Mouse (Mus musculus): ENCODE measurements around the gene Alk.

Gene Alk

DNA sequence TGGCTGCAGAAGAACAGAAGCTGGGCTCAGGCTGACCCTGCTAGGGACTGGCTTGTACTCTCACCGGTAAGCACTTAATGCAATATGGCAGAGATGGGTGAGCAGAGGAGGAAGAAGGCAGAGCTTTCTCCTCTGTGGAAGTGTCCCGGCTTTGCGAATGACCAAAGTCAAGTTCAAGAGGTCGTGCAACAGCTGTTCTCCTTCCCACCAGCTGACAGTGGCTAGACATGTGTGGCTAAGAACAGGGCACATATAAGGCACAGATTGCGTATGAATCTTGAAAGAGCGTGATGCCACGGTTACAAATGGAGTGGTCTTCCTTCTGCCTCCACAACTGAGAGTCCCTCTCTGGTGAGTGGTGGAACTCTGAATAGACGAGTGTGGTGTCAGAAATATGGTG, 625.3 kb downstream of the Alk start:
- DNase-seq (ENCODE audit: low spot score in 2 of 2): no peak

DNA sequence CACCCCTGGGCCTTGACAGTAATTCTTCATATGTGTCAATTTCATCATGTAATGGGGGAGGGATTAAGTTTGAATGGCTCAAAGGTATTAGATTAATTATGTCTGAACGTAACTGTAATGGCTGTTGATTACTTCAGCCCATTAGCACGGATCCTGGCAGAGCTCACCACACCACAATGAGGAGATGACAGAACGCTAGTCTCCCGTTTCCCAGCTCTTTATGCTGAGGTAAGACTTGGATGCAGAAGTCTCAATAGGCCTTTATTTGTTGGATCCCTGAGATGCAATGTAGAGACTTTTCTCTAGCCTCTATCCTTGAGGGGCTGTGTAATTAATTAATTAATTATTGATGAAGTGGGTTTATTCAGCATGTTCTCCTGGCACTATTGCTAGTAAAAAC, 627.8 kb downstream of the Alk start:
- DNase-seq (ENCODE audit: low spot score in 2 of 2): no peak

GRCm38 (mm10) chr17:71973704-71974103, 630.7 kb downstream of the Alk start:
- no peak for DNase-seq (ENCODE audit: low spot score in 2 of 2)

DNA sequence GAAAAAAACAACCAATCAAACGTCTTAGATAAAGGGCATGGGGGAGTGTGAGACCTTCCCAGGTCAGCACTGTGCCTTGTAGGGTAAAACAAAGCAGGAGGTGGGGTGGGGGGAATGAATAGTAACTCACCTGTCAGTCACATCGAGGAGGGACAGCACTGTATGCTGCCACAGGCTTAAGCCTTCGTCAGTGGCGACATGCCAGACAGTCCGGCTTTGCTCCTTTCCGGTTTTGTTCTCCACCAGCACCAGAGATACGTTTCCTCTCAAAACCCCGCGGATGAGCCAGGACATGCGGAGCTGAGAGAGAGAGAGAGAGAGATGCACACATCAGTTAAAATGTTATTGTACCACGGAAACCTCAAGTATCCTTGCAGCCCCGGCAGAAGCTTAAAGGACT, 637.1 kb downstream of the Alk start:
- DNase-seq (ENCODE audit: low spot score in 2 of 2): no peak

- peak; percentile 53 to 54 for DNase-seq (ENCODE audit: low spot score in 2 of 2)
Measured at GRCm38 (mm10) chr17:71965733-71966606, 638.5 kb downstream of the Alk start.

- no peak for DNase-seq (ENCODE audit: low spot score in 2 of 2)
Measured at GRCm38 (mm10) chr17:71964610-71965009, 639.8 kb downstream of the Alk start.

DNA sequence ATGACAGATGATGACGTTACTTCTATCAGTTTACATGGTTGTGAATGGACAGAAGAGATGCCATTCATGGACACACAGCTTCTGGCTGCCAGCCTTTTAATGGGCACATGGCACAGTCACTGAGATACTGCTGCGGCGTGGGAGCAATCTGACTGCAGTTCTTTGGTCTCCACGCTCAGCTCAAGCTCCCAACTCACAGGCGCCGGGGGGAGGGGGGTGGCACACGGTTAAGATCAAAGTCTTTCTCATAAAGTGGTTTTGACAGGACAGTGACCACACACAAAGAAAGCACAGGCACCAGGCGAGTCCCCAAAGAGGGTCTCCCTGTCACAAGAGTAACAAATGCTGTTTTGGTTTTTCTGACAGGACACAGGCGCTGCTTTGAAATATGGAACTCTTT, 641.7 kb downstream of the Alk start:
- DNase-seq (ENCODE audit: low spot score in 2 of 2): no peak

DNA sequence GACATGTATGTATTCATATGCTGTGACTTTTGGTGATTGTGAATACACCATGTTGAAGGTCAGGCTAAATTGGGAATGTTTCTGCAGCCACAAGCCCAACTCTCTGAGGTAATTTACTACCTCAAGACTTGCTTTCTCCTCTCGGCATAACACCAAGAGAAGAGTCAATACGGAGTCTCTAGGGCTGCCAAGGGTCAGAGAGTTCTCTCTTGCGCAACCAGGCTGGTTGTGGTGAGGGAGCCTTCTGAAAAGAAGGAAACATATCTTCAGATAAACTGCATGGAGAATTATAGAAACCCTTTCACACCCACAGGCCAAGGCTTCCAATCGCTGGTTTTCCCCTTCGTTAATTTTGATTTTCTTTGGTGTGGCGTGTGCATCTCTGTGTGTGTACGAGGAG, 649.4 kb downstream of the Alk start:
- DNase-seq (ENCODE audit: low spot score in 2 of 2): no peak

DNA sequence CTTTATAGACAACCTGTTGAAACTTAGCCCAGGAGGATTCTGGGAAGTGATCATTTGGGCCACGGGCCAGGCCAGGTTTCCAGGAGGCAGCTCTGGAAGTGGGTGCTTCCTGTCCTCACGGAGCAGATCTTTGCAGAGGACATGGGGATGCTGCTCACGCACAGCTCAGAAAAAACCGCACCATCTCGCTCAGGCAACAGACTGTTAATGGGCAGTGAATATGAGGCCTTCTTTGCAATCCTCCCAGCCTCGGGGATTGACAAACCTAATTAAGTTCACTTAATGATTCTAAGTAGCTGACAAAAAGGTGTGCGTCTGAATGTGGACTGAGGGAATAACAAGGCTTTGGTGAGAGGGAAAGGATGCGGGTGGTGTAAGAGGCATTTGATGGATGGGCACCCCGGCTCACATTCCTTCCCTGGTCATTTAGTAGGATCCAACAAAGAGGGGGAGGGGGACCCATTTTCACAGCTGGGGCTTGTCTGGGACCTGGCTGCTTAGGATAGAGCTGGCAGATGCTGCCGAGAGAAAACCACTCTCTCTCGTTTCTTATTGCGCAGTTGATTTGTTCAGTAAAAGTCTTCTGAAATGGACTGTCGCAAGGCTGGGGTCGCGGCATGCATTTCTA, 650.1 kb downstream of the Alk start:
- DNase-seq (ENCODE audit: low spot score in 2 of 2): no peak

DNA sequence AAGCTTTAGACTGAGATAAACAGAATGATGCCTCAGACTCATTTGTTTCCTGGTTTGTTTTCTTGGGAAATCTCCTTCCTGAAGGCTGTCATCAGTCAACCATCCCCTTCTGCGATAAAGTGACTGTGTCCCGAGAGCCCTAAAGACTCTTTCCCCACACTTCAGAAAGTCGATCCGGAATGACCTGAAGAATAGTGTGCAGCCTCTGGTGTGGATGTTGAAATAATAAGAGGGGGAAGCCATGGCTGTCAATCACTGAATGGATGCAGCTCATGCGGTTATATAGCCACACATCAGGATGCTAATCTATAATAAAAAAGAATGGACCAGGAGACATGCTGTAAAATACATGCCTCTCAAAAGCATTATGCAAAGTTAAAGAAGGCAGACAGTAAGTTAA, 653.5 kb downstream of the Alk start:
- DNase-seq (ENCODE audit: low spot score in 2 of 2): no peak

- DNase-seq (ENCODE audit: low spot score in 2 of 2): no peak
Measured at GRCm38 (mm10) chr17:71948687-71949086, 655.7 kb downstream of the Alk start.

- no peak for DNase-seq (ENCODE audit: low spot score in 2 of 2)
Measured at GRCm38 (mm10) chr17:71947452-71947851, 657.0 kb downstream of the Alk start.

DNA sequence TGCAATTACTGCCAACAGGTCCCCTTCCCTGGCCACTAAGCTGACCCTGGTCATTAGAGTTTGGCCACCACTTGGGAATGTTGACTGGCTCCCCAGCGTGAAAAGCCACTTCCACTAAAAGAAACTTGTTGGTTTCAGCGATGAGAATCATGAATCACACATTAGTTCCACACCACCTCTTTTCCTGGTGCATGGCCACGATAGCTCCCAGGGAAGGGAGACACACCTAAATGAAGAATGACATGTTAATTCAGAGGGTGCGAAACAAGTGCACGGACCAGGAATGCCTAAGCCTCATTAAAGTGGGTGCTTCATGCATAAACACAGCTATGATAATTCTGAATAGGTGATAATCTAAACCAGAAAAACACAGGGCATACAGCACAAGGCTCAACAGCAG, 660.4 kb downstream of the Alk start:
- DNase-seq (ENCODE audit: low spot score in 2 of 2): no peak

- DNase-seq (ENCODE audit: low spot score in 2 of 2): no peak
Measured at GRCm38 (mm10) chr17:71942052-71942451, 662.4 kb downstream of the Alk start.

GRCm38 (mm10) chr17:71941436-71941835, 663.0 kb downstream of the Alk start:
- DNase-seq (ENCODE audit: low spot score in 2 of 2): no peak

DNA sequence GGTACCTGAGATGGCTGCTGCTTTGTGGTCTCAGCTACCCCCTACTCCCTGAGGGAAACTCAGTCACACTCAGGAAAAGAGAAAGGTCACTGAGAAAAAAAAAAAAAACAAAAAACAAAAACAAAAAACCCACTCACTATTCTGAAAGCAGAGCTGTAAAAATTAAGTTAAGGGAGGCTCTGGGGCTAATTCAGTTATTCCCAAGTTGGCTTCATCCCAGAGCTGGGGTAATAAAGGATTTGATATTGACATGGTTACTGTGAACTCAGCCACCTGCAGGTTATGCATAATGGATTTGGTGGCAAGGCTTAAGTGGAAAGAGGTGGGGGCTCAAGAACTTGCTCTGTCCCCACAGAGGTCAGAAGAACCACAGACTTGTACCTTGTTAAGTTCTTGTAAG, 667.7 kb downstream of the Alk start:
- no peak for DNase-seq (ENCODE audit: low spot score in 2 of 2)

DNA sequence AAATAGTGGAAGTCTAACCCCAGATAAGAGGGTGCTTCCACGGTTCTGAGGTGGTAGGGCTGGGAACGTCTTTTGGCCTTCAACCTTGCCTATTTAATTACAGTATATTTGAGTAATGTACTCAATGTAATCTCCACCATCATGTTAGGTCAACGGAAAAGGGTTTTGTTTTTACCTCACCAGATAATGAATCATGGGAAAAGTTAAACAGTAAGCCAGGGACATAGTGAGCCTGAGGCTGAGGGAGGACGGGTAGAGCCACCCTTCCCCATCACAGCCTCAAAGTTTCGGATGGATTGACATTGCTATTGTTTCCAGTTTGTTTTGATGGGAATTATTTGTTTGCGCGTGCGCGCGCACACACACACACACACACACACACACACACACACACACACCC, 668.6 kb downstream of the Alk start:
- DNase-seq (ENCODE audit: low spot score in 2 of 2): no peak

DNA sequence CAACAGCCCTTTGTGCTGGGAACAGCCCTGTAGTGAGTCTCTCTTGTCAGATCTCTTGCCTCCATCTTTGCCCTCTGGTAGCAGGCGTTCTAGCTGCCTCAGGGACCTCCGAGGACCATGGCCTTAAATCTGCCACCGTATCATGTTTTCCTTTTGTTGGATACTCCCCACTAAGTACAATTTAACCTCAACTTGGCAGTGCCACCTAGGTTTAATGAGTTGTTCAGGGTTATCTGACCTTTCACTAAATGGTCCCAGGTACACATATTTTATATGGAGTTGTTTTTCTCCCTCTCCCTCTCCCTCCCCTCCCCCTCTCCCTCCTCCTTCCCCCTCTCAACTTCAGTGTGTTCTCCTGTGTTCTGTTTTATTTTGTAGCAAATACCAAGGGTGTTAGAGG, 669.1 kb downstream of the Alk start:
- no peak for DNase-seq (ENCODE audit: low spot score in 2 of 2)

DNA sequence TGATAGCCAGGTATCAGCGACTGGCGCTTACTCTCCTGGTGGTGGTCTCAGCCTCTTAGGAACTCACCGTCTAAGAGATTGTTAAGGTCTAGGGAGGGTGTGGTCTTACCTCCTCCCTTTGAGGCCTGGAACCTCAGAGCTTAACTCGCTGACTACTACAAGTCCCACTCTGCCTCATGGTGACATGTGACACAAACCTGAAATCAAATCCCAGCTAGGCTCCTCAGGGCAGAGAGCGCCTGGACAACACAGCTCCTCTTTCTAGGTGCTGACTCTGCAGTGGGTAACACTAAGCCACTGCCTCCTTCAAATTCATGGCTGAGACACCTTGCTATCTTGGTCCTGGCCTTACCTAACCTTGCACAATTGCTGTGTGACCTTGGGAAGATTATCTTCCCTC, 689.5 kb downstream of the Alk start:
- no peak for DNase-seq (ENCODE audit: low spot score in 2 of 2)

- peak in 1 of 2 experiments; percentile 27 for DNase-seq (ENCODE audit: low spot score in 2 of 2)
Measured at GRCm38 (mm10) chr17:71914541-71914940, 689.9 kb downstream of the Alk start.

- no peak for DNase-seq (ENCODE audit: low spot score in 2 of 2)
Measured at GRCm38 (mm10) chr17:71913188-71913587, 691.2 kb downstream of the Alk start.

- no peak for DNase-seq (ENCODE audit: low spot score in 2 of 2)
Measured at GRCm38 (mm10) chr17:71909107-71909506, 695.3 kb downstream of the Alk start.

DNA sequence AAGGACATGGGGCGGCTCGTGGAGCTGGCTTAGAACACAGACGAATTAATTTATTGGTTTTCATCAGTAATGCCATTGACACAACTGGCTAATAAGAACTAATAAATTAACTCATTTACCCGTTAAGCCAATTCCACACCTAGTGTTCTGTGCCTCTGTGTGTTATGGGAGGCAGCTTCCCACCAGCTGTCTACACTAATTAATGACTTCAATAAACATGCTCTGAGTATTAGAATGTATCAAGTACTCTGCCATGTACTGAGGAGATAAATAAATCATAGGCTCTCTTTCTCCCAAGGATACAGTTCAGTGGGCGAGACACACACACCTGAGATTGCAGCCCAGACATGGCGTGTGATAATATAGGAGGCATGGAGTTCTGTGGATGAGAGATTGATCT, 723.1 kb downstream of the Alk start:
- DNase-seq (ENCODE audit: low spot score in 2 of 2): no peak

All from frontal cortex, postnatal 10 days (tissue).